Mouse (Mus musculus) lung, postnatal 0 days (tissue): Measurements from ENCODE around the gene Rrp9. TPM values are rescaled to one million over a fixed set of nuclear protein-coding genes. Genes with fewer than 3 reads are reported as not detected.

ENCODE experiments used
- ATAC-seq: fragments of 200-750 bp; cut with Nextera tagmentation; 2 replicates; pipeline ENCODE4 v1.8.0; 2017; ENCODE audit warnings: moderate library complexity
- DNase-seq: peaks from one replicate; pipeline ENCODE4 v3.0.0-alpha.2; 2016; ENCODE audit warnings: low spot score
- H3K27ac ChIP-seq: fragments of 300-500 bp; sonication (generic); 2 replicates; pipeline ENCODE4 v1.5.1; 2014; ENCODE audit warnings: antibody characterized with exemption, mild to moderate bottlenecking, low read length, mixed read lengths
- H3K27me3 ChIP-seq: fragments of 300-500 bp; sonication (generic); replicated peaks from 2 replicates; pipeline ENCODE4 v1.6.1; 2014; ENCODE audit warnings: low read length, mixed read lengths; ENCODE audit not compliant: insufficient read depth
- H3K36me3 ChIP-seq: fragments of 300-500 bp; sonication (generic); 2 replicates; pipeline ENCODE4 v1.6.1; 2014; ENCODE audit warnings: low read length, mixed read lengths; ENCODE audit not compliant: insufficient read depth
- H3K4me1 ChIP-seq: fragments of 300-500 bp; sonication (generic); 2 replicates; pipeline ENCODE4 v1.6.1; 2014; ENCODE audit warnings: antibody characterized with exemption, low read depth, low read length, mixed read lengths; ENCODE audit not compliant: insufficient read depth
- H3K4me2 ChIP-seq: fragments of 300-500 bp; sonication (generic); replicated peaks from 2 replicates; pipeline ENCODE4 v1.6.1; 2014; ENCODE audit warnings: low read depth, mild to moderate bottlenecking, low read length, moderate library complexity, mixed read lengths
- H3K4me3 ChIP-seq: fragments of 300-500 bp; sonication (generic); 2 replicates; pipeline ENCODE4 v1.5.1; 2014; ENCODE audit warnings: low read depth, low read length
- H3K9ac ChIP-seq: fragments of 300-500 bp; sonication (generic); replicated peaks from 2 replicates; pipeline ENCODE4 v1.6.1; 2014; ENCODE audit warnings: low read depth, mild to moderate bottlenecking
- H3K9me3 ChIP-seq: fragments of 300-500 bp; sonication (generic); 2 replicates; pipeline ENCODE4 v1.6.1; 2016; ENCODE audit warnings: low read length, mixed read lengths
- CTCF ChIP-seq: IDR thresholded peaks from 2 replicates; pipeline ENCODE4 v1.5.1; 2016; ENCODE audit warnings: antibody characterized with exemption, mild to moderate bottlenecking
- EP300 ChIP-seq: IDR thresholded peaks from 2 replicates; pipeline ENCODE4 v1.6.1; 2016; ENCODE audit warnings: antibody characterized with exemption, mild to moderate bottlenecking, control low read depth
- WGBS: fragments of 180-500 bp; shearing (Covaris S2); extraction: QIAGEN DNeasy Blood & Tissue Kit; methylation state at CpG from one replicate; pipeline ENCODE4 v1.1.7; 2014; 5-methylcytosine and 5-hydroxymethylcytosine counted together
- polyA plus RNA-seq: library from polyadenylated mRNA; unstranded; fragments of >200 nt; fragmentation: Nextera tagmentation; extraction: Ambion mirVana; gene quantifications from 2 replicates; pipeline ENCODE4 v1.2.1, GENCODE M21; 2015

The Rrp9 gene
- polyA plus RNA-seq, 1 experiment from 2014 or later: 19.4 TPM

GRCm38 (mm10) chr9:106464751-106465541 lies 10.8 kb upstream of the Rrp9 start:
- peak; percentile 23 for DNase-seq
- 0 out of 2 replicates have a peak, but pooled peaks cover 5% of the 10 kb centered on the region for H3K27me3 ChIP-seq
- ATAC-seq: peak; percentile 67

GRCm38 (mm10) chr9:106465571-106466200 lies 10.1 kb upstream of the Rrp9 start, which contains the start of gene Gpr62:
Gene Gpr62 (minus strand): TSS chr9:106465938.
- WGBS: 37% methylated on average over 26 of the region's 26 CpGs

More at GRCm38 (mm10) chr9:106464751-106465541, 10.8 kb upstream of the Rrp9 start:
- Histone ChIP-seq H3K27ac (no peak overlapping the region), H3K4me2 (peak overlapping the region; percentile 95), H3K9ac (peak overlapping the region; percentile 34; the same call in 1 of the 2 replicates), H3K4me3 (peak overlapping the region; percentile 49), H3K9me3 (no peaks in the 10 kb centered on the region), H3K36me3 (peaks cover 9% of the 10 kb centered on the region), H3K4me1 (peaks cover 4% of the 10 kb centered on the region)
- TF ChIP-seq EP300: no peak
- no peak for TF ChIP-seq CTCF
- WGBS: 2% methylated on average over 81 of the region's 99 CpGs

GRCm38 (mm10) chr9:106466721-106467120 lies 9.0 kb upstream of the Rrp9 start:
- no peak for DNase-seq
- H3K4me2 ChIP-seq: no peak overlapping the region
- peaks cover 9% of the 10 kb centered on the region for H3K36me3 ChIP-seq
- TF ChIP-seq CTCF (no peak), EP300 (no peak)
- H3K9ac ChIP-seq: no peak overlapping the region
- WGBS: 83% methylated on average over 6 of the region's 6 CpGs
- H3K27me3 ChIP-seq: 0 out of 2 replicates have a peak, but pooled peaks cover 5% of the 10 kb centered on the region
- no peak overlapping the region for H3K27ac ChIP-seq
- ATAC-seq: no peak
- H3K9me3 ChIP-seq: no peaks in the 10 kb centered on the region
- peaks cover 4% of the 10 kb centered on the region for H3K4me1 ChIP-seq
- H3K4me3 ChIP-seq: no peak overlapping the region

More at GRCm38 (mm10) chr9:106465571-106466200, 10.1 kb upstream of the Rrp9 start, which contains the start of gene Gpr62:
- peaks cover 9% of the 10 kb centered on the region for H3K36me3 ChIP-seq
- peaks cover 4% of the 10 kb centered on the region for H3K4me1 ChIP-seq
- no peak for TF ChIP-seq CTCF
- no peak for TF ChIP-seq EP300
- H3K27me3 ChIP-seq: 0 out of 2 replicates have a peak, but pooled peaks cover 5% of the 10 kb centered on the region
- H3K4me3 ChIP-seq: peak within 1 kb of the TSS; percentile 49
- H3K4me2 ChIP-seq: peak within 1 kb of the TSS; percentile 95
- ATAC-seq (no peak), DNase-seq (no peak)
- peak within 1 kb of the TSS; percentile 34; the same call in 1 of the 2 replicates for H3K9ac ChIP-seq
- H3K9me3 ChIP-seq: no peaks in the 10 kb centered on the region
- H3K27ac ChIP-seq: no peak within 1 kb of the TSS

- no peaks in the 10 kb centered on the region for H3K9me3 ChIP-seq
Measured at GRCm38 (mm10) chr9:106467746-106468145, 8.0 kb upstream of the Rrp9 start.

GRCm38 (mm10) chr9:106469317-106469716 lies 6.4 kb upstream of the Rrp9 start:
- TF ChIP-seq CTCF (peak; percentile 26), EP300 (no peak)
- Histone ChIP-seq H3K27me3 (0 out of 2 replicates have a peak, but pooled peaks cover 5% of the 10 kb centered on the region), H3K4me2 (no peak overlapping the region), H3K9ac (no peak overlapping the region), H3K9me3 (no peaks in the 10 kb centered on the region), H3K4me3 (no peak overlapping the region), H3K4me1 (peaks cover 9% of the 10 kb centered on the region), H3K36me3 (no peaks in the 10 kb centered on the region), H3K27ac (no peak overlapping the region)
- no peak for DNase-seq
- 57% methylated on average over 6 of the region's 6 CpGs for WGBS
- ATAC-seq: no peak

More at GRCm38 (mm10) chr9:106467746-106468145, 8.0 kb upstream of the Rrp9 start:
- DNase-seq (no peak), ATAC-seq (no peak)
- Histone ChIP-seq H3K4me3 (no peak overlapping the region), H3K4me1 (peaks cover 4% of the 10 kb centered on the region), H3K27ac (no peak overlapping the region), H3K4me2 (no peak overlapping the region), H3K9ac (no peak overlapping the region), H3K36me3 (peaks cover 7% of the 10 kb centered on the region; the same call in 1 of the 2 replicates), H3K27me3 (0 out of 2 replicates have a peak, but pooled peaks cover 5% of the 10 kb centered on the region)
- WGBS: 85% methylated on average over 7 of the region's 7 CpGs
- TF ChIP-seq EP300 (no peak), CTCF (no peak)

GRCm38 (mm10) chr9:106469776-106470175 lies 6.0 kb upstream of the Rrp9 start:
- no peak for DNase-seq
- H3K9me3 ChIP-seq: no peaks in the 10 kb centered on the region
- H3K4me3 ChIP-seq: no peak overlapping the region
- no peak overlapping the region for H3K9ac ChIP-seq
- H3K27ac ChIP-seq: no peak overlapping the region
- 60% methylated on average over 9 of the region's 9 CpGs for WGBS
- ATAC-seq: no peak
- peaks cover 10% of the 10 kb centered on the region for H3K4me1 ChIP-seq
- no peak overlapping the region for H3K4me2 ChIP-seq
- no peaks in the 10 kb centered on the region for H3K36me3 ChIP-seq
- 0 out of 2 replicates have a peak, but pooled peaks cover 2% of the 10 kb centered on the region for H3K27me3 ChIP-seq
- TF ChIP-seq CTCF (no peak), EP300 (no peak)
